Comparison of ENCODE assay signal across 26 mouse cellular contexts in genomic region chr13:40243821-40244220, GRCm38 (mm10).
A peak's percentile ranks its signal among the peaks of the same experiment; 100 is the strongest.
DNase-seq lines count a peak whose midpoint lies in the region; ATAC-seq lines count a peak whose summit lies in the region.
"Had no signal": no experiment of that assay in that cellular context is flagged by ENCODE, and none has a peak within 500 bp of the region (broad histone marks: within the 10 kb centered on the region; RNA-seq: fewer than 3 reads in every experiment).

No protein-coding gene starts in this region.

- peak overlapping the region; percentile 16; the same call in 1 of the 2 replicates for H3K4me2 ChIP-seq in lung, embryonic 16.5 days (ENCODE audit: low read depth, low read length)
- H3K4me2 ChIP-seq: embryonic facial prominence, embryonic 12.5 days; embryonic facial prominence, embryonic 15.5 days; heart, embryonic 13.5 days; hindbrain, embryonic 14.5 days had no signal

- WGBS in lung, embryonic 16.5 days: 44% methylated on average over 6 of the region's 6 CpGs

- no peak overlapping the region for H3K9ac ChIP-seq in lung, embryonic 16.5 days (ENCODE audit: low read length)
- H3K9ac ChIP-seq: embryonic facial prominence, embryonic 12.5 days; embryonic facial prominence, embryonic 15.5 days; forebrain, postnatal 0 days; heart, embryonic 13.5 days; hindbrain, embryonic 14.5 days had no signal

- no peaks in the 10 kb centered on the region for H3K36me3 ChIP-seq in lung, embryonic 16.5 days (ENCODE audit: control insufficient read depth, insufficient read depth, low read length)
- H3K36me3 ChIP-seq: embryonic facial prominence, embryonic 12.5 days; embryonic facial prominence, embryonic 15.5 days; heart, embryonic 10.5 days; heart, embryonic 13.5 days had no signal

- no peaks in the 10 kb centered on the region for H3K9me3 ChIP-seq in lung, embryonic 16.5 days (ENCODE audit: control insufficient read depth, low read length)
- H3K9me3 ChIP-seq: embryonic facial prominence, embryonic 12.5 days; embryonic facial prominence, embryonic 15.5 days; heart, embryonic 10.5 days; heart, embryonic 13.5 days had no signal

- DNase-seq in lung, postnatal 10 days: peak; percentile 6
- peak; percentile 69 for DNase-seq in lung, postnatal 36 days
- no peak for DNase-seq in layer of hippocampus, adult 18-20 months (ENCODE audit: low spot score in 2 of 2)
- no peak for DNase-seq in embryo, embryonic 10.5 days (ENCODE audit: low spot score)
- DNase-seq in spleen, postnatal 36 days (ENCODE audit: low spot score in 2 of 2): no peak
- DNase-seq: adrenal gland, postnatal 10 days; adrenal gland, postnatal 36 days; cerebellum, adult 18-20 months; cerebellum, adult 9-10 months; cerebellum, postnatal 14 days; forebrain, postnatal 0 days; gastrocnemius, adult 2 months; gastrocnemius, postnatal 25 days; heart, adult 2 months; heart, postnatal 14 days; heart, postnatal 4 days had no signal

- no peak overlapping the region for H3K27ac ChIP-seq in lung, embryonic 16.5 days (ENCODE audit: low read length)
- H3K27ac ChIP-seq: embryonic facial prominence, embryonic 12.5 days; embryonic facial prominence, embryonic 15.5 days; gastrocnemius, adult 2 months; heart, adult 2 months; heart, embryonic 10.5 days; heart, embryonic 13.5 days; hindbrain, embryonic 14.5 days; hindbrain, postnatal 0 days had no signal

- H3K4me1 ChIP-seq in lung, embryonic 16.5 days (replicated peaks; ENCODE audit: control insufficient read depth, insufficient read depth, low read length): 0 out of 2 replicates have a peak, but pooled peaks cover 3% of the 10 kb centered on the region
- H3K4me1 ChIP-seq: embryonic facial prominence, embryonic 12.5 days; embryonic facial prominence, embryonic 15.5 days had no signal

- no peaks in the 10 kb centered on the region for H3K27me3 ChIP-seq in lung, embryonic 16.5 days (ENCODE audit: control insufficient read depth, insufficient read depth, low read depth, low read length)
- H3K27me3 ChIP-seq: embryonic facial prominence, embryonic 12.5 days; embryonic facial prominence, embryonic 15.5 days; heart, embryonic 13.5 days had no signal

- H3K4me3 ChIP-seq in lung, embryonic 16.5 days (ENCODE audit: low read length): no peak overlapping the region
- H3K4me3 ChIP-seq: embryonic facial prominence, embryonic 12.5 days; embryonic facial prominence, embryonic 15.5 days; gastrocnemius, adult 2 months; heart, adult 2 months; heart, embryonic 10.5 days; heart, embryonic 13.5 days had no signal

- peak; percentile 91 for ATAC-seq in lung, embryonic 16.5 days (ENCODE audit: low read depth)
- ATAC-seq: activated CD4-positive, CD25-positive, alpha-beta regulatory T cell, adult 4 months; CD4-positive, CD25-positive, alpha-beta regulatory T cell, adult 4 months; forebrain, embryonic 14.5 days; forebrain, postnatal 0 days; hindbrain, postnatal 0 days had no signal

Comparison
In these comparisons a context has a peak if more than half of its experiments do, and no peak if none do; other contexts are left out.
1. DNase-seq: peak in lung, postnatal 10 days (single experiment) and lung, postnatal 36 days (single experiment); none in layer of hippocampus, adult 18-20 months (0 of 2), embryo, embryonic 10.5 days (single experiment) and spleen, postnatal 36 days (0 of 2).